Comparison of ENCODE assay signal across 9 mouse cellular contexts in genomic region chr9:63970388-63970787, GRCm38 (mm10). TPM values are rescaled to one million over a fixed set of nuclear protein-coding genes. Genes with fewer than 3 reads are reported as not detected.
A peak's percentile ranks its signal among the peaks of the same experiment; 100 is the strongest.
DNase-seq lines count a peak whose midpoint lies in the region; ATAC-seq and TF ChIP-seq lines count a peak whose summit lies in the region.
"Had no signal": no experiment of that assay in that cellular context is flagged by ENCODE, and none has a peak within 500 bp of the region (broad histone marks: within the 10 kb centered on the region; RNA-seq: fewer than 3 reads in every experiment).

No protein-coding gene starts in this region.

- H3K4me1 ChIP-seq in hindbrain, embryonic 10.5 days (replicated peaks), result peaks cover 75% of the 10 kb centered on the region
- H3K4me1 ChIP-seq in hindbrain, embryonic 11.5 days (replicated peaks; ENCODE audit: control insufficient read depth, insufficient read depth, low read length), result 0 out of 2 replicates have a peak, but pooled peaks cover 3% of the 10 kb centered on the region
- peaks cover 99% of the 10 kb centered on the region for H3K4me1 ChIP-seq in heart, embryonic 13.5 days
- peaks cover 71% of the 10 kb centered on the region for H3K4me1 ChIP-seq in kidney, postnatal 0 days (replicated peaks; ENCODE audit: insufficient read depth, low read length)

- DNase-seq in hindbrain, embryonic 10.5 days (ENCODE audit: low spot score), result no peak
- DNase-seq in hindbrain, embryonic 11.5 days (ENCODE audit: low spot score), result no peak
- peak; percentile 61 for DNase-seq in kidney, postnatal 0 days (ENCODE audit: low spot score)
- peak; percentile 58 for DNase-seq in lung, postnatal 25 days (ENCODE audit: low spot score)
- DNase-seq in cerebellum, postnatal 14 days, result no peak
- no peak for DNase-seq in T-cell, adult 2 months (ENCODE audit: low spot score)
- no peak for DNase-seq in testis, postnatal 10 days (ENCODE audit: low spot score)

- peaks cover 15% of the 10 kb centered on the region for H3K36me3 ChIP-seq in hindbrain, embryonic 10.5 days
- H3K36me3 ChIP-seq in hindbrain, embryonic 11.5 days (ENCODE audit: control insufficient read depth, insufficient read depth, low read length), result no peaks in the 10 kb centered on the region
- H3K36me3 ChIP-seq in heart, embryonic 13.5 days, result peaks cover 17% of the 10 kb centered on the region
- H3K36me3 ChIP-seq in kidney, postnatal 0 days (ENCODE audit: insufficient read depth, low read length), result no peaks in the 10 kb centered on the region

- TF ChIP-seq CTCF in kidney, postnatal 0 days (IDR thresholded peaks at IDR 0.05; ENCODE audit: low read depth), result no peak

- H3K27me3 ChIP-seq in hindbrain, embryonic 10.5 days (ENCODE audit: insufficient read depth, poor library complexity, severe bottlenecking), result no peaks in the 10 kb centered on the region
- no peaks in the 10 kb centered on the region for H3K27me3 ChIP-seq in hindbrain, embryonic 11.5 days (ENCODE audit: control insufficient read depth, insufficient read depth, low read length)
- H3K27me3 ChIP-seq in heart, embryonic 13.5 days (replicated peaks), result no peaks in the 10 kb centered on the region
- H3K27me3 ChIP-seq in kidney, postnatal 0 days (ENCODE audit: insufficient read depth, low read length), result no peaks in the 10 kb centered on the region

- no peak for ATAC-seq in hindbrain, embryonic 11.5 days (ENCODE audit: low FRiP score)
- ATAC-seq in heart, embryonic 13.5 days (ENCODE audit: extremely low read depth, insufficient number of reproducible peaks, low FRiP score, low TSS enrichment), result no peak
- no peak for ATAC-seq in kidney, postnatal 0 days (replicated peaks; ENCODE audit: low FRiP score, low read depth)

- 82% methylated on average over 12 of the region's 12 CpGs for WGBS in hindbrain, embryonic 10.5 days
- 77% methylated on average over 12 of the region's 12 CpGs for WGBS in hindbrain, embryonic 11.5 days
- 38% methylated on average over 12 of the region's 12 CpGs for WGBS in heart, embryonic 13.5 days
- WGBS in kidney, postnatal 0 days, result 40% methylated on average over 12 of the region's 12 CpGs

- H3K4me3 ChIP-seq in hindbrain, embryonic 10.5 days, result no peak overlapping the region
- H3K4me3 ChIP-seq in hindbrain, embryonic 11.5 days (ENCODE audit: low read depth, low read length), result no peak overlapping the region
- no peak overlapping the region for H3K4me3 ChIP-seq in heart, embryonic 13.5 days
- H3K4me3 ChIP-seq in kidney, postnatal 0 days (replicated peaks; ENCODE audit: low read depth, low read length), result no peak overlapping the region

- H3K27ac ChIP-seq in hindbrain, embryonic 10.5 days, result peak overlapping the region; percentile 50; the same call in 1 of the 2 replicates
- no peak overlapping the region for H3K27ac ChIP-seq in hindbrain, embryonic 11.5 days (ENCODE audit: low read depth, low read length)
- peak overlapping the region; percentile 95 for H3K27ac ChIP-seq in heart, embryonic 13.5 days (replicated peaks)
- H3K27ac ChIP-seq in kidney, postnatal 0 days, result peak overlapping the region; percentile 84
- H3K27ac ChIP-seq: macrophage had no signal

- no peak overlapping the region for H3K9ac ChIP-seq in hindbrain, embryonic 11.5 days (ENCODE audit: low read depth, low read length)
- peak overlapping the region; percentile 67 for H3K9ac ChIP-seq in heart, embryonic 13.5 days
- H3K9ac ChIP-seq in kidney, postnatal 0 days (ENCODE audit: low read depth, low read length), result no peak overlapping the region

- no peaks in the 10 kb centered on the region for H3K9me3 ChIP-seq in hindbrain, embryonic 10.5 days
- H3K9me3 ChIP-seq in hindbrain, embryonic 11.5 days (ENCODE audit: control insufficient read depth, low read length), result no peaks in the 10 kb centered on the region
- no peaks in the 10 kb centered on the region for H3K9me3 ChIP-seq in heart, embryonic 13.5 days
- H3K9me3 ChIP-seq in kidney, postnatal 0 days (replicated peaks; ENCODE audit: low read length), result no peaks in the 10 kb centered on the region

- no peak overlapping the region for H3K4me2 ChIP-seq in hindbrain, embryonic 11.5 days (replicated peaks; ENCODE audit: low read depth, low read length)
- H3K4me2 ChIP-seq in heart, embryonic 13.5 days, result peak overlapping the region; percentile 52
- H3K4me2 ChIP-seq in kidney, postnatal 0 days (ENCODE audit: low read length), result no peak overlapping the region

RNA-seq across cellular contexts. Expression of gene Smad6, which starts 51.5 kb away (rescaled TPM):
- 5.3 and 6.7 TPM in 2 replicates for polyA plus RNA-seq in hindbrain, embryonic 10.5 days (2016; fragmentation: Nextera tagmentation; extraction: Ambion mirVana)
- polyA plus RNA-seq in hindbrain, embryonic 11.5 days (2014; fragmentation: Nextera tagmentation; extraction: Ambion mirVana), result 5.5 and 7.1 TPM in 2 replicates
- 18.5 and 19.3 TPM in 2 replicates for polyA plus RNA-seq in heart, embryonic 13.5 days (2015; fragmentation: Nextera tagmentation; extraction: Ambion mirVana)
- 7.2 and 10.6 TPM in 2 replicates for polyA plus RNA-seq in kidney, postnatal 0 days (2015; fragmentation: Nextera tagmentation; extraction: Ambion mirVana)

Comparison
In these comparisons a context has a peak if more than half of its experiments do, and no peak if none do; other contexts are left out.
1. DNase-seq: peak in kidney, postnatal 0 days (single experiment) and lung, postnatal 25 days (single experiment); none in hindbrain, embryonic 10.5 days (single experiment), hindbrain, embryonic 11.5 days (single experiment), cerebellum, postnatal 14 days (0 of 2), T-cell, adult 2 months (single experiment) and testis, postnatal 10 days (single experiment).